8 mouse cellular contexts compared by ENCODE assay signal in the genomic region with DNA sequence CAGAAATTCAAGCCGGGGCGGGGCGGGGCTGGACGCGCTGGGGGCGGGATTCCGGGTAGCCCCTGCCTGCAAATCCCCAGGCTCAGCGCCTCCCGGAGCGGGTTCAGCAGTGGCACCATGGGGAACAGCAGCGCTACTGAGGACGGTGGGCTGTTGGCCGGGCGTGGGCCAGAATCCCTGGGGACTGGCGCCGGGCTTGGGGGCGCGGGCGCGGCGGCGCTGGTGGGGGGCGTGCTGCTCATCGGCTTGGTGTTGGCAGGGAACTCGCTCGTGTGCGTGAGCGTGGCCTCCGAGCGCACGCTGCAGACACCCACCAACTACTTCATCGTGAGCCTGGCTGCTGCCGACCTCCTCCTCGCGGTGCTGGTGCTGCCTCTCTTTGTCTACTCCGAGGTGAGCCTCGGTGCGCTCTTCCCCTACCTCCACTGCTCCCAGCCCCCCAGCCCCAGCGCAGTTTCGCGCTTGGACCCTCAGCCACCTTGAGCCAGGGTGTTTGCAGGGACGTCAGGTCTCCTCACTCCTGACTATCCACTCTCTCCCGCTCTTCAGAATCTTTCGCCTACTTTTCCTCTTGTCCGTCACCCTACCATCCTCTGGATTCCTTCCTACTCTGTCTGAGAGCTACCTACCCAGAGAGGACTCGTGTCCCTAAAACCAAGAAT. TPM values are rescaled to one million over a fixed set of nuclear protein-coding genes. Genes with fewer than 3 reads are reported as not detected.
A peak's percentile ranks its signal among the peaks of the same experiment; 100 is the strongest.
DNase-seq lines count a peak whose midpoint lies in the region; ATAC-seq and TF ChIP-seq lines count a peak whose summit lies in the region.

Gene Drd4 (plus strand): TSS at position 86 of the 662 bp plus-strand sequence.

- peaks cover 29% of the 10 kb centered on the region for H3K4me1 ChIP-seq in heart, embryonic 12.5 days (replicated peaks)
- H3K4me1 ChIP-seq in ES-E14 (ENCODE audit: control insufficient read depth in 2 of 2, insufficient read depth in 2 of 2, low read length in 2 of 2, poor library complexity in 1 of 2) = peaks cover 2 to 11% of the 10 kb centered on the region in 2 experiments; a peak in 3 of 4 replicates
- H3K4me1 ChIP-seq in forebrain, embryonic 13.5 days = peaks cover 28% of the 10 kb centered on the region
- peaks cover 29% of the 10 kb centered on the region for H3K4me1 ChIP-seq in limb, embryonic 15.5 days

- 3% methylated on average over 43 of the region's 46 CpGs for WGBS in heart, embryonic 12.5 days
- WGBS in forebrain, embryonic 13.5 days = 1% methylated on average over 43 of the region's 46 CpGs
- WGBS in limb, embryonic 15.5 days = 3% methylated on average over 39 of the region's 46 CpGs

- H3K4me2 ChIP-seq in heart, embryonic 12.5 days = peak within 1 kb of the TSS; percentile 91
- peak within 1 kb of the TSS; percentile 95 for H3K4me2 ChIP-seq in forebrain, embryonic 13.5 days
- peak within 1 kb of the TSS; percentile 94 for H3K4me2 ChIP-seq in limb, embryonic 15.5 days

- no peak within 1 kb of the TSS for H3K27ac ChIP-seq in heart, embryonic 12.5 days (ENCODE audit: poor library complexity, severe bottlenecking)
- H3K27ac ChIP-seq in ES-E14 (ENCODE audit: insufficient read depth, low read depth, low read length, poor library complexity, severe bottlenecking) = no peak within 1 kb of the TSS
- H3K27ac ChIP-seq in forebrain, embryonic 13.5 days = no peak within 1 kb of the TSS
- H3K27ac ChIP-seq in limb, embryonic 15.5 days = no peak within 1 kb of the TSS

- peaks cover 4% of the 10 kb centered on the region; the same call in 1 of the 2 replicates for H3K36me3 ChIP-seq in heart, embryonic 12.5 days
- 0 out of 2 replicates have a peak, but pooled peaks cover under 1% of the 10 kb centered on the region for H3K36me3 ChIP-seq in ES-E14 (ENCODE audit: control insufficient read depth, insufficient read depth, low read length, poor library complexity, severe bottlenecking)
- peaks cover 7% of the 10 kb centered on the region for H3K36me3 ChIP-seq in forebrain, embryonic 13.5 days (ENCODE audit: poor library complexity, severe bottlenecking)
- H3K36me3 ChIP-seq in limb, embryonic 15.5 days = peaks cover 6% of the 10 kb centered on the region

- intact Hi-C loops in heart, postnatal 36 days (cut with DNase I) = no loop called here

- H3K9ac ChIP-seq in heart, embryonic 12.5 days = peak within 1 kb of the TSS; percentile 45; the same call in 1 of the 2 replicates
- H3K9ac ChIP-seq in ES-E14 (ENCODE audit: insufficient read depth, low read depth, low read length, poor library complexity, severe bottlenecking) = peak within 1 kb of the TSS; percentile 20
- H3K9ac ChIP-seq in forebrain, embryonic 13.5 days = peak within 1 kb of the TSS; percentile 63
- peak within 1 kb of the TSS; percentile 17; the same call in 1 of the 2 replicates for H3K9ac ChIP-seq in limb, embryonic 15.5 days

- H3K9me3 ChIP-seq in heart, embryonic 12.5 days (replicated peaks) = no peaks in the 10 kb centered on the region
- no peaks in the 10 kb centered on the region for H3K9me3 ChIP-seq in ES-E14 (ENCODE audit: control insufficient read depth, insufficient read depth, low read depth, low read length)
- no peaks in the 10 kb centered on the region for H3K9me3 ChIP-seq in forebrain, embryonic 13.5 days (replicated peaks)
- H3K9me3 ChIP-seq in limb, embryonic 15.5 days = no peaks in the 10 kb centered on the region

- peaks cover 62% of the 10 kb centered on the region for H3K27me3 ChIP-seq in heart, embryonic 12.5 days (replicated peaks)
- H3K27me3 ChIP-seq in forebrain, embryonic 13.5 days = peaks cover 63% of the 10 kb centered on the region
- H3K27me3 ChIP-seq in limb, embryonic 15.5 days = peaks cover 54% of the 10 kb centered on the region

- ATAC-seq in heart, embryonic 12.5 days (ENCODE audit: insufficient number of reproducible peaks, low FRiP score) = no peak
- peak; percentile 83 for ATAC-seq in forebrain, embryonic 13.5 days
- peak; percentile 50 for ATAC-seq in limb, embryonic 15.5 days (ENCODE audit: insufficient number of reproducible peaks, low FRiP score, low TSS enrichment, low read depth)
- no peak for ATAC-seq in megakaryocyte-erythroid progenitor cell, adult 5-6 weeks (replicated peaks; ENCODE audit: low FRiP score, low TSS enrichment, poor library complexity, severe bottlenecking)

- no peak for DNase-seq in heart, postnatal 36 days
- DNase-seq in ES-E14 (ENCODE audit: low read depth, low spot score) = no peak
- peak; percentile 73 for DNase-seq in retina, postnatal 1 day
- no peak for DNase-seq in frontal cortex, postnatal 25 days (ENCODE audit: low spot score in 2 of 2)

- in situ Hi-C loops in ES-E14 (cut with MboI; ENCODE audit: low sequenced_read_pairs in 2 of 2, unreplicated experiment in 2 of 2) = no loop called here

- H3K4me3 ChIP-seq in heart, embryonic 12.5 days = peak within 1 kb of the TSS; percentile 51
- peak within 1 kb of the TSS; percentile 49 to 65 for H3K4me3 ChIP-seq in ES-E14 (ENCODE audit: insufficient read depth in 1 of 2, low read depth in 1 of 2, low read length in 2 of 2, poor library complexity in 1 of 2, severe bottlenecking in 1 of 2)
- H3K4me3 ChIP-seq in forebrain, embryonic 13.5 days = peak within 1 kb of the TSS; percentile 50
- H3K4me3 ChIP-seq in limb, embryonic 15.5 days = peak within 1 kb of the TSS; percentile 52

TF ChIP-seq in ES-E14, 5 proteins besides CTCF, POLR2A, EP300 and RAD21:
- TF ChIP-seq HCFC1 (IDR thresholded peaks at IDR 0.05; ENCODE audit: borderline replicate concordance, insufficient read depth, low read length) (no peak), CHD2 (IDR thresholded peaks at IDR 0.05; ENCODE audit: low read depth, low read length) (no peak), ZNF384 (IDR thresholded peaks at IDR 0.05; ENCODE audit: low read depth, low read length) (no peak), MAFK (IDR thresholded peaks at IDR 0.05; ENCODE audit: insufficient read depth, low read depth, low read length) (no peak), ZC3H11A (IDR thresholded peaks at IDR 0.05; ENCODE audit: borderline replicate concordance, low read depth, low read length) (no peak)

RNA-seq across cellular contexts. Expression of gene Drd4, which starts in this region (rescaled TPM):
- 0.06 and 0.15 TPM in 2 replicates for polyA plus RNA-seq in heart, embryonic 12.5 days (2016; fragmentation: Nextera tagmentation; extraction: Ambion mirVana)
- not detected for total RNA-seq in heart, postnatal 36 days (2021)
- total RNA-seq in ES-E14 (2012; rRNA removed) = 0.76 and 0.95 TPM in 2 replicates
- 0.55 and 0.70 TPM in 2 replicates for polyA plus RNA-seq in forebrain, embryonic 13.5 days (2015; fragmentation: Nextera tagmentation; extraction: Ambion mirVana)
- 1.5 TPM in 2 replicates for polyA plus RNA-seq in limb, embryonic 15.5 days (2015; fragmentation: Nextera tagmentation; extraction: Ambion mirVana)
- not detected in 2 replicates for total RNA-seq in megakaryocyte-erythroid progenitor cell, adult 5-6 weeks (2014; fragmentation: Nextera tagmentation)
- not detected in 2 replicates for total RNA-seq in megakaryocyte-erythroid progenitor cell, adult 5-6 weeks (2017)

Comparison
In these comparisons a context has a peak if more than half of its experiments do, and no peak if none do; other contexts are left out.
1. Peak in ATAC-seq, H3K4me3 ChIP-seq, H3K9ac ChIP-seq and H3K4me2 ChIP-seq in forebrain, embryonic 13.5 days; RNA of the gene not detected or under 1 TPM.